Mouse (Mus musculus) ES-Bruce4 (cell line): ENCODE data around the gene Tbc1d1.

Source experiments
- CTCF ChIP-seq: IDR thresholded peaks from one replicate; pipeline ENCODE4 v1.8.1; 2011; ENCODE audit warnings: low read depth, low read length
- EP300 ChIP-seq: IDR thresholded peaks from 2 replicates; pipeline ENCODE4 v1.6.1; 2011; ENCODE audit warnings: low read depth, low read length; ENCODE audit not compliant: insufficient read depth
- POLR2A ChIP-seq: IDR thresholded peaks from one replicate; pipeline ENCODE4 v1.8.1; 2011; ENCODE audit warnings: low read length; ENCODE audit not compliant: insufficient read depth

DNA sequence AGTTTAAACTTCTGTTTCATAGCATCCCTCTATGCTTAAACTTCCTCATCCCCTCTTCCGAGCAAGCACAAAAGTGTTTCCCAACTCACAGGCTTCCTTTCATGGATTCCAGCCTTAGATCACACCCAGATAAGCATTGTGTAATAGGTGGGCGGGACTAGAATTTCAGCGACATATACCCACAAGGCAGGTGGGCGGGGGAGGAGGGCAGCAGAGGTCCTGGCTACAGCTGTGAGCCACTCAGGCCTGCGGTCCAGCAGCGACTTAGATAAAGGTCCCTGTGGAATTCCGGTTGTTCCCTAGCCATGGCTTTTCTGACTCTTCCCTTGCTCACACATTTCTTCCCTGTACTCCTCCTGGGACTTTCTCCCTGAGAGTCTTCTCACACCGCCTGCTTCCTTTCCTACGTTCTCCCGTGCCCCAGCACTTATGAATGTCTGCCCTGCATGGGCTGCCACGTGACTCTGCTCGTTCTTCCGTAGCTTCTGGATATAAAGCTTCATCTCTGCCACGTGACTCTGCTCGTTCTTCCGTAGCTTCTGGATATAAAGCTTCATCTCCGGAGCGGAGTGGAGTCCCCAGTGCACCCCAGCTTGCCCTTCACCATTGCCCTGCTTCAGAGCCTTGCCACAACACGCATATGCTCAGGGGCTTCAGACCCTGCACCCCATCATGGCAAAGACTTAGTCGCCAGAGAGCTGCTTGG lies 142.4 kb downstream of the Tbc1d1 start:
- TF ChIP-seq CTCF (no peak), EP300 (no peak), POLR2A (no peak)
